Comparison of ENCODE assay signal across 10 mouse cellular contexts in genomic region chr6:31159240-31159639, GRCm38 (mm10).
DNase-seq lines count a peak whose midpoint lies in the region; ATAC-seq and TF ChIP-seq lines count a peak whose summit lies in the region.
"Had no signal": no experiment of that assay in that cellular context is flagged by ENCODE, and none has a peak within 500 bp of the region (broad histone marks: within the 10 kb centered on the region; RNA-seq: fewer than 3 reads in every experiment).

No protein-coding gene starts in this region.

- no peaks in the 10 kb centered on the region for H3K27me3 ChIP-seq in forebrain, embryonic 10.5 days (ENCODE audit: poor library complexity, severe bottlenecking)
- no peaks in the 10 kb centered on the region for H3K27me3 ChIP-seq in forebrain, embryonic 12.5 days
- H3K27me3 ChIP-seq in spleen, adult 2 months (ENCODE audit: control insufficient read depth, insufficient read depth, low read length), result no peaks in the 10 kb centered on the region
- H3K27me3 ChIP-seq in lung, embryonic 15.5 days, result no peaks in the 10 kb centered on the region
- H3K27me3 ChIP-seq: embryonic facial prominence, embryonic 12.5 days had no signal

- H3K4me1 ChIP-seq in forebrain, embryonic 10.5 days, result peaks cover 27% of the 10 kb centered on the region
- H3K4me1 ChIP-seq in forebrain, embryonic 12.5 days, result peaks cover 24% of the 10 kb centered on the region
- H3K4me1 ChIP-seq in spleen, adult 2 months (ENCODE audit: control insufficient read depth, insufficient read depth, insufficient read length), result peaks cover 7% of the 10 kb centered on the region; the same call in 1 of the 2 replicates
- H3K4me1 ChIP-seq in lung, embryonic 15.5 days, result peaks cover 26% of the 10 kb centered on the region; the same call in 1 of the 2 replicates

- ATAC-seq in forebrain, embryonic 12.5 days (ENCODE audit: low FRiP score), result no peak
- ATAC-seq in lung, embryonic 15.5 days (ENCODE audit: borderline replicate concordance, extremely low read depth, low FRiP score, low TSS enrichment), result no peak

- WGBS in forebrain, embryonic 10.5 days, result 70% methylated on average over 8 of the region's 8 CpGs
- 45% methylated on average over 8 of the region's 8 CpGs for WGBS in forebrain, embryonic 12.5 days
- 49% methylated on average over 8 of the region's 8 CpGs for WGBS in spleen, adult 2 months
- WGBS in lung, embryonic 15.5 days, result 31% methylated on average over 8 of the region's 8 CpGs

- no peak for DNase-seq in forebrain, embryonic 10.5 days (ENCODE audit: extremely low spot score, low spot score)
- no peak for DNase-seq in spleen, adult 2 months (ENCODE audit: low read depth in 1 of 2, low spot score in 2 of 2)
- no peak for DNase-seq in spleen, postnatal 14 days (ENCODE audit: low spot score in 2 of 2)
- peak; percentile 12 for DNase-seq in thymus, postnatal 0 days (ENCODE audit: low spot score)
- no peak for DNase-seq in adrenal gland, postnatal 14 days
- no peak for DNase-seq in yolk sac, embryonic 10.5 days (ENCODE audit: low spot score)

- H3K9ac ChIP-seq in forebrain, embryonic 12.5 days, result no peak overlapping the region
- no peak overlapping the region for H3K9ac ChIP-seq in lung, embryonic 15.5 days
- H3K9ac ChIP-seq: embryonic facial prominence, embryonic 12.5 days had no signal

- H3K36me3 ChIP-seq in forebrain, embryonic 10.5 days (replicated peaks), result no peaks in the 10 kb centered on the region
- no peaks in the 10 kb centered on the region for H3K36me3 ChIP-seq in forebrain, embryonic 12.5 days (replicated peaks)
- H3K36me3 ChIP-seq in spleen, adult 2 months (ENCODE audit: control insufficient read depth, insufficient read depth, low read length), result peaks cover 7% of the 10 kb centered on the region
- H3K36me3 ChIP-seq in lung, embryonic 15.5 days, result no peaks in the 10 kb centered on the region
- H3K36me3 ChIP-seq: embryonic facial prominence, embryonic 12.5 days had no signal

- no peaks in the 10 kb centered on the region for H3K9me3 ChIP-seq in forebrain, embryonic 10.5 days
- H3K9me3 ChIP-seq in forebrain, embryonic 12.5 days, result no peaks in the 10 kb centered on the region
- H3K9me3 ChIP-seq in lung, embryonic 15.5 days, result no peaks in the 10 kb centered on the region
- H3K9me3 ChIP-seq: embryonic facial prominence, embryonic 12.5 days had no signal

- H3K4me2 ChIP-seq in forebrain, embryonic 12.5 days, result no peak overlapping the region
- H3K4me2 ChIP-seq in lung, embryonic 15.5 days, result peak overlapping the region; percentile 34
- H3K4me2 ChIP-seq: embryonic facial prominence, embryonic 12.5 days had no signal

- TF ChIP-seq POLR2A in spleen, adult 2 months (IDR thresholded peaks at IDR 0.05; ENCODE audit: low read depth, low read length), result no peak

- no peak overlapping the region for H3K4me3 ChIP-seq in forebrain, embryonic 10.5 days
- H3K4me3 ChIP-seq in forebrain, embryonic 12.5 days (replicated peaks), result no peak overlapping the region
- no peak overlapping the region for H3K4me3 ChIP-seq in spleen, adult 2 months (ENCODE audit: extremely low read depth, insufficient read depth, insufficient read length)
- no peak overlapping the region for H3K4me3 ChIP-seq in lung, embryonic 15.5 days
- H3K4me3 ChIP-seq: embryonic facial prominence, embryonic 12.5 days had no signal

- no peak for TF ChIP-seq CTCF in spleen, adult 2 months (IDR thresholded peaks at IDR 0.05; ENCODE audit: extremely low read depth, insufficient read depth, insufficient read length, insufficient replicate concordance)

- 0 out of 2 replicates have a peak overlapping the region, but pooled peaks have one; percentile 40 for H3K27ac ChIP-seq in forebrain, embryonic 10.5 days
- no peak overlapping the region for H3K27ac ChIP-seq in forebrain, embryonic 12.5 days
- H3K27ac ChIP-seq in spleen, adult 2 months (ENCODE audit: insufficient read depth, low read length), result peak overlapping the region; percentile 4; the same call in 1 of the 2 replicates
- H3K27ac ChIP-seq in lung, embryonic 15.5 days, result 0 out of 2 replicates have a peak overlapping the region, but pooled peaks have one; percentile 39
- H3K27ac ChIP-seq: embryonic facial prominence, embryonic 12.5 days; macrophage had no signal
